Mouse (Mus musculus): ENCODE data around the gene Car10. TPM values are rescaled to one million over a fixed set of nuclear protein-coding genes. Genes with fewer than 3 reads are reported as not detected.

The Car10 gene
- polyA plus RNA-seq, 1 experiment from 2014 or later = 0.05 TPM

DNA sequence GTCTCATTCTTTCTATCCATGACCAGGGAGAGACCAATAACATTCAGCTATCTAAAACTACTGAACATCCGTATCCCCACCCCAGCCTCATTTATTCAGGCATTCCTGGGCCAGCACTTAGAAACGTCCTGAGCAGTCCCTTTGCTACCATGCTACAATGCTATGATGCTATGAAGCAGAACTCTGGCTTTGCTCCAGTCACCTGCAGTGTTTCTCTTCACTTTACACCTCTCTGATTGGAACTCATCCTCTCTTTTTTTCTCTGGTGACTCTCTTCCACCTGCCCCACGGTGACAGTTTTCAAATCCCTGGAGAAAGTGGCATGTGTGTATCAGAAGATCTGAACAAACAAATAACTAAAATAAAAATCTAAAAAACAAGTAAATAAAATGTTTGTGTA is 541.6 kb downstream of the Car10 start:
- no peak for ATAC-seq (ENCODE audit: low FRiP score, low TSS enrichment)
- WGBS = 69% methylated on average over 3 of the region's 3 CpGs

DNA sequence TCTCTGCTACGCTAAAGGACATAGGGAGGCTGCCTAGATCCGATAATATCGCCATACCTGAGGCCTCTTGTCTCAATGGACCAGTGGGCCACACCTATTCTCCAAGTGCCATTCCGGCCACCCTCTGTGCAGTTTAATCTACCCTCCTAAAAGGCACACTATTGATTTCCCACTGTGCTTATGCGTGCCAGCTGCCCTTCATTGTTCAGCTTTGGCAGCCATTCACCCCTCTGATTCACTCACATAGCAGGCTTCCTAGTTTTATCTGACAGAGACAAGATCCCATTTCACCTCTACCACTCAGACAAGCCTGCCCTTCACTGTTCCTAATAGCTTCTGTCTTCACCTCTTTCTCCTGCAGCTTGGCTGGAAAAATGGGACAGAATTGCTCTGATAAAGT is 543.1 kb downstream of the Car10 start:
- no peak overlapping the region for H3K27ac ChIP-seq (replicated peaks)
- ATAC-seq (ENCODE audit: low FRiP score, low TSS enrichment) (no peak), DNase-seq (ENCODE audit: low spot score) (no peak)
- H3K4me2 ChIP-seq (replicated peaks; ENCODE audit: low read depth) = no peak overlapping the region
- WGBS = 57% methylated on average over 5 of the region's 5 CpGs
- H3K4me3 ChIP-seq (ENCODE audit: low read depth, low read length) = no peak overlapping the region
- H3K9ac ChIP-seq (ENCODE audit: low read length) = no peak overlapping the region
- H3K27me3 ChIP-seq (ENCODE audit: control insufficient read depth, insufficient read depth, low read length) = no peaks in the 10 kb centered on the region
- TF ChIP-seq CTCF (IDR thresholded peaks at IDR 0.05; ENCODE audit: low read depth) (no peak), EP300 (optimal IDR thresholded peaks at IDR 0.05) (no peak)
- H3K9me3 ChIP-seq (ENCODE audit: control insufficient read depth, low read length) = no peaks in the 10 kb centered on the region
- no peaks in the 10 kb centered on the region for H3K4me1 ChIP-seq (replicated peaks; ENCODE audit: control insufficient read depth, insufficient read depth)
- H3K36me3 ChIP-seq (ENCODE audit: control insufficient read depth, insufficient read depth, low read length) = no peaks in the 10 kb centered on the region

More for the DNA sequence above, 541.6 kb downstream of the Car10 start:
- Histone ChIP-seq H3K9me3 (ENCODE audit: control insufficient read depth, low read length) (no peaks in the 10 kb centered on the region), H3K4me1 (replicated peaks; ENCODE audit: control insufficient read depth, insufficient read depth) (no peaks in the 10 kb centered on the region), H3K27me3 (ENCODE audit: control insufficient read depth, insufficient read depth, low read length) (no peaks in the 10 kb centered on the region), H3K36me3 (ENCODE audit: control insufficient read depth, insufficient read depth, low read length) (no peaks in the 10 kb centered on the region), H3K9ac (ENCODE audit: low read length) (no peak overlapping the region), H3K4me3 (ENCODE audit: low read depth, low read length) (no peak overlapping the region), H3K27ac (replicated peaks) (no peak overlapping the region), H3K4me2 (replicated peaks; ENCODE audit: low read depth) (no peak overlapping the region)
- DNase-seq (ENCODE audit: low spot score) = no peak
- no peak for TF ChIP-seq CTCF (IDR thresholded peaks at IDR 0.05; ENCODE audit: low read depth)
- TF ChIP-seq EP300 (optimal IDR thresholded peaks at IDR 0.05) = no peak

DNA sequence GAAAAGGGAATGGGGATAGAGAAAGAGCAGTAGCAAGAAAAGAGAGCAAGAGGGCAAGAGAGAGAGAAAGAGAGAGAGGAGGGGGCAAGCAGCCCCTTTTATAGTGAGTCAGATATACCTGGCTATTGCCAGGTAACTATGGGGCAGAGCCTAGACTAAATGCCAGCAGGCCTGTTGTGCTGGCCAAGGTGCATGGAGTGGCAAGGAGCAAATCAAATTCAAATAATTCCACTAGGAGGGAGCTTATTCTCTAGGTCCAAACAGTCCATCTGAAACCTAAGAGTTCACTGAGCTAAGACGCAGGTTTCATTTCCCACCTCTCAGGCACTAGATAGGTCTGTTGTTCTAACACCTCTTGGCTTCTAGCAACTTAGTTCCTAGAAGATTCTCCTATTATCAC is 544.5 kb downstream of the Car10 start:
- Histone ChIP-seq H3K9ac (ENCODE audit: low read length) (no peak overlapping the region), H3K9me3 (ENCODE audit: control insufficient read depth, low read length) (no peaks in the 10 kb centered on the region), H3K4me1 (replicated peaks; ENCODE audit: control insufficient read depth, insufficient read depth) (no peaks in the 10 kb centered on the region), H3K4me2 (replicated peaks; ENCODE audit: low read depth) (no peak overlapping the region), H3K27me3 (ENCODE audit: control insufficient read depth, insufficient read depth, low read length) (no peaks in the 10 kb centered on the region), H3K27ac (replicated peaks) (no peak overlapping the region), H3K4me3 (ENCODE audit: low read depth, low read length) (no peak overlapping the region), H3K36me3 (ENCODE audit: control insufficient read depth, insufficient read depth, low read length) (no peaks in the 10 kb centered on the region)
- 95% methylated on average over 1 of the region's 1 CpGs for WGBS
- ATAC-seq (ENCODE audit: low FRiP score, low TSS enrichment) (no peak), DNase-seq (ENCODE audit: low spot score) (no peak)
- no peak for TF ChIP-seq CTCF (IDR thresholded peaks at IDR 0.05; ENCODE audit: low read depth)
- TF ChIP-seq EP300 (optimal IDR thresholded peaks at IDR 0.05) = no peak

DNA sequence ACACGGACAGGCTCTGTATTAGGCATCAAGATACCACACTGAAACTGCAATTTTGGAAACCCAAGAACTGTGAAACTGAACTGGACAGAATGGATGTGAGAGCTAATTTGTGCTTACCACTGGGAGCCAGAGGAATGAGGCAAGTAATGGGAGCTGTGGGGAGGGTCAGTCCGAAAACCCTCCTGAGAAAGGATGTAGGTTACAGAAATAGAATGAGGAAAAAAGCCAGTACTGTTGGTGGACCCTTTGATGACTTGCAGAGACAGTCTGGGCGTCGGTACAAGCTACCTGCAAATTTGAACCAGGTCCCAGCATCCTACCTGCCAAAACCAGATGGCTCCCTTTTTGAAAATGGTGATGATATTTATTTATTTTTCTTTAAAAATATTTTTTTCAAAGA is 545.2 kb downstream of the Car10 start:
- WGBS = 69% methylated on average over 4 of the region's 4 CpGs
- ATAC-seq (ENCODE audit: low FRiP score, low TSS enrichment) = no peak
- H3K9ac ChIP-seq (ENCODE audit: low read length) = no peak overlapping the region
- H3K27me3 ChIP-seq (ENCODE audit: control insufficient read depth, insufficient read depth, low read length) = no peaks in the 10 kb centered on the region
- H3K9me3 ChIP-seq (ENCODE audit: control insufficient read depth, low read length) = no peaks in the 10 kb centered on the region
- no peak overlapping the region for H3K4me3 ChIP-seq (ENCODE audit: low read depth, low read length)
- no peak for DNase-seq (ENCODE audit: low spot score)
- TF ChIP-seq CTCF (IDR thresholded peaks at IDR 0.05; ENCODE audit: low read depth) = no peak
- no peak for TF ChIP-seq EP300 (optimal IDR thresholded peaks at IDR 0.05)
- H3K4me2 ChIP-seq (replicated peaks; ENCODE audit: low read depth) = no peak overlapping the region
- H3K36me3 ChIP-seq (ENCODE audit: control insufficient read depth, insufficient read depth, low read length) = no peaks in the 10 kb centered on the region
- no peak overlapping the region for H3K27ac ChIP-seq (replicated peaks)
- no peaks in the 10 kb centered on the region for H3K4me1 ChIP-seq (replicated peaks; ENCODE audit: control insufficient read depth, insufficient read depth)

DNA sequence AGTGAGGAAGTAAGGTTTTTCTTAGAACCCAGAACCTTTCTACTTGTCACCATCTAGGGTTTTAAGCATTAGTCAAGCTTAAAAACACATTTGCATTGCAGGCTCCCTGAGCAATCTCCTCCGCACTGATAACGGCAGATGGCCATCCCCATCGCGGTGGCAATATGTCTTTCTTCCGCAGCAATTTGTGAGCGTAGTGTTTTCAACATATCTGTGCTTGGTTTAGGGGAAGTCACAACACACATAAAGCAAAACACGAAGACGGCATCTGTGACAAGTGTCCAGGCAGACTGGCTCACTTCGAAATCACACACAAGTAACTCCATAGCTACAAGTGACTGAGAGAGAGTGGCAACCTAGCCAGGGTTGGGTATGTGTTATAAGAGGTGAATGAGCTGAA is 545.6 kb downstream of the Car10 start:
- Histone ChIP-seq H3K27me3 (ENCODE audit: control insufficient read depth, insufficient read depth, low read length) (no peaks in the 10 kb centered on the region), H3K4me2 (replicated peaks; ENCODE audit: low read depth) (no peak overlapping the region), H3K27ac (replicated peaks) (no peak overlapping the region), H3K4me3 (ENCODE audit: low read depth, low read length) (no peak overlapping the region), H3K9me3 (ENCODE audit: control insufficient read depth, low read length) (no peaks in the 10 kb centered on the region), H3K9ac (ENCODE audit: low read length) (no peak overlapping the region), H3K36me3 (ENCODE audit: control insufficient read depth, insufficient read depth, low read length) (no peaks in the 10 kb centered on the region), H3K4me1 (replicated peaks; ENCODE audit: control insufficient read depth, insufficient read depth) (no peaks in the 10 kb centered on the region)
- 91% methylated on average over 9 of the region's 9 CpGs for WGBS
- TF ChIP-seq EP300 (optimal IDR thresholded peaks at IDR 0.05) = no peak
- TF ChIP-seq CTCF (IDR thresholded peaks at IDR 0.05; ENCODE audit: low read depth) = no peak
- ATAC-seq (ENCODE audit: low FRiP score, low TSS enrichment) = no peak
- no peak for DNase-seq (ENCODE audit: low spot score)

DNA sequence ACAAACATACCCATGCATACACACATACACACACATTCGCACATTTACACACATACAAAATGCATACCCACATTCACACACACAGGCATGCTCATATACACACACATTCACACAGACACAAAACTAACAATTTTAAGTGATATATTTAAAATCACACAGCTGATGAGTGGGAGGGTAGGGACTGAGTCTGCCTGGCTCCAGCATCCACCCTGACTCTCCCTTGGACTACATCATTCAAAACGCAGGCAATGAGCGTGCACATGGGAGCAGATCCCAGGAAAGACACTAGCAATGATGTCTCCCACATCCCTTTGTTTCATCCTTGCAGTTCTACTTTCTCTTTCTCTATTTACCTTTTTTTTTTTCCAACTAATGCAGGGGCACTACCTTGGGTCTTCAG is 548.4 kb downstream of the Car10 start:
- 93% methylated on average over 3 of the region's 3 CpGs for WGBS
- no peaks in the 10 kb centered on the region for H3K36me3 ChIP-seq (ENCODE audit: control insufficient read depth, insufficient read depth, low read length)
- H3K4me1 ChIP-seq (replicated peaks; ENCODE audit: control insufficient read depth, insufficient read depth) = no peaks in the 10 kb centered on the region
- H3K27me3 ChIP-seq (ENCODE audit: control insufficient read depth, insufficient read depth, low read length) = no peaks in the 10 kb centered on the region
- ATAC-seq (ENCODE audit: low FRiP score, low TSS enrichment) (no peak), DNase-seq (ENCODE audit: low spot score) (no peak)
- H3K27ac ChIP-seq (replicated peaks) = no peak overlapping the region
- TF ChIP-seq EP300 (optimal IDR thresholded peaks at IDR 0.05) = no peak
- no peak for TF ChIP-seq CTCF (IDR thresholded peaks at IDR 0.05; ENCODE audit: low read depth)
- no peak overlapping the region for H3K4me3 ChIP-seq (ENCODE audit: low read depth, low read length)
- H3K4me2 ChIP-seq (replicated peaks; ENCODE audit: low read depth) = no peak overlapping the region
- H3K9ac ChIP-seq (ENCODE audit: low read length) = no peak overlapping the region
- no peaks in the 10 kb centered on the region for H3K9me3 ChIP-seq (ENCODE audit: control insufficient read depth, low read length)
